Mouse (Mus musculus): ENCODE measurements at regions not wholly inside any gene's neighbourhood (a gene's known extent, or its start where the extent isn't known, plus 50 kb on each side); places are given as distances from the start of the nearest gene placed in this dataset.
"Not testable (repeated sequence)": the region's sequence is repeated elsewhere in the genome, so short reads cannot be mapped to it uniquely, and the experiment has no call there.

DNA sequence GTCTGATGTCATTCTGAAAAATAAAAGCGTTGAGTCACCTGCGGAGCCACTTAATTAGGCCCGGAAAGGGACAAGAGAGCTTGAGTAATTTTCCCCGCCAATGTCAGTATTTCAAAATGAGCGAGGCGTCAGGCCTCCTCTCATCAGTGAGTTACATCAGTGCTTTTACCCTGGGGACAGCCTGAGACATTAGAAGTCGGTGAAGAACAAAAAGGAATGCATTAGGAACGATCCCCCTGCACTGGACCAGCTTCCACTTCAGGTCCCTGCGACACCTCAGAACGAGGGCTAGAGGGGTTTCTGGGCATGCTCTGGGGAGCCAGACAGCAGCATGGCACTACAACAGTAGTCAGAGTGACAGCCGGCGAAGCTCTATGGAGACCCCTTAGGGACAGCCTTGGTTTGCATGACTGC lies 162.3 kb downstream of the Bcl2l11 start:
- Histone ChIP-seq H3K4me3 (replicated peaks) (no peak overlapping the region), H3K27me3 (no peaks in the 10 kb centered on the region), H3K4me2 (no peak overlapping the region), H3K4me1 (replicated peaks) (no peaks in the 10 kb centered on the region), H3K9me3 (replicated peaks) (no peaks in the 10 kb centered on the region), H3K27ac (replicated peaks) (no peak overlapping the region), H3K9ac (no peak overlapping the region), H3K36me3 (replicated peaks) (no peaks in the 10 kb centered on the region)
- WGBS (ENCODE audit: insufficient replicate concordance) = 64% methylated on average over 12 of the region's 12 CpGs
- no peak for ATAC-seq (ENCODE audit: insufficient read depth)

- ATAC-seq (ENCODE audit: insufficient read depth) = no peak
- 63% methylated on average over 3 of the region's 3 CpGs for WGBS (ENCODE audit: insufficient replicate concordance)
- H3K27me3 ChIP-seq = no peaks in the 10 kb centered on the region
- peaks cover 5% of the 10 kb centered on the region; the same call in 1 of the 2 replicates for H3K4me1 ChIP-seq (replicated peaks)
- no peaks in the 10 kb centered on the region for H3K36me3 ChIP-seq (replicated peaks)
- H3K4me3 ChIP-seq (replicated peaks) = no peak overlapping the region
- no peak overlapping the region for H3K9ac ChIP-seq
- no peak overlapping the region for H3K27ac ChIP-seq (replicated peaks)
- H3K9me3 ChIP-seq (replicated peaks) = no peaks in the 10 kb centered on the region
- no peak overlapping the region for H3K4me2 ChIP-seq
Measured at GRCm38 (mm10) chr2:128290609-128291008, 164.8 kb downstream of the Bcl2l11 start.

DNA sequence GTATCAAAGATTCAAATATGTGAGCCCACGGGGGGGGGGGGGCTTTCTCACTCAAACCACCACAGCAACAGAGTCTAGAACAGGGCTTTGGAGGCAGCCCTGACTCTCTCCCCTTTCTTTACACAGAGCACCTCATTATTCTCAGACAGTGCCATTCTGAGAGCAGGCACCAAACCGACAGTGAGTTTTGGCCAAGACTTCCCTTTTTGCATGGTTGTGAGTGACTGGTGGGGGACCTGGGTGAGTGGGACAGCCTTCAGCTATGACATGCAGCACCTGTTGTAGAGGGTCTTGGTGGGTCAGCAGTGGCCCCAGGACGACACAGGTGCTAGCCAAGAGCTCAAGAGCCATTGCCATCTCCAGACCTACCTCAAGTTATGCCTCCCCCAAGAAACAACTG lies 168.8 kb downstream of the Bcl2l11 start:
- Histone ChIP-seq H3K4me2 (no peak overlapping the region), H3K27me3 (no peaks in the 10 kb centered on the region), H3K9ac (no peak overlapping the region), H3K4me3 (replicated peaks) (no peak overlapping the region), H3K9me3 (replicated peaks) (no peaks in the 10 kb centered on the region), H3K4me1 (replicated peaks) (peaks cover 19% of the 10 kb centered on the region), H3K36me3 (replicated peaks) (no peaks in the 10 kb centered on the region), H3K27ac (replicated peaks) (no peak overlapping the region)
- ATAC-seq (ENCODE audit: insufficient read depth) = no peak
- WGBS (ENCODE audit: insufficient replicate concordance) = 37% methylated on average over 3 of the region's 3 CpGs

GRCm38 (mm10) chr2:128295018-128295424 lies 169.2 kb downstream of the Bcl2l11 start:
- H3K4me3 ChIP-seq (replicated peaks) = no peak overlapping the region
- H3K9me3 ChIP-seq (replicated peaks) = no peaks in the 10 kb centered on the region
- H3K9ac ChIP-seq = no peak overlapping the region
- WGBS (ENCODE audit: insufficient replicate concordance) = 16% methylated on average over 11 of the region's 11 CpGs
- no peak for ATAC-seq (ENCODE audit: insufficient read depth)
- H3K36me3 ChIP-seq (replicated peaks) = no peaks in the 10 kb centered on the region
- no peaks in the 10 kb centered on the region for H3K27me3 ChIP-seq
- peaks cover 19% of the 10 kb centered on the region for H3K4me1 ChIP-seq (replicated peaks)
- H3K4me2 ChIP-seq = no peak overlapping the region
- H3K27ac ChIP-seq (replicated peaks) = no peak overlapping the region

GRCm38 (mm10) chr2:128295726-128296234 lies 169.9 kb downstream of the Bcl2l11 start:
- no peak for ATAC-seq (ENCODE audit: insufficient read depth)
- no peaks in the 10 kb centered on the region for H3K9me3 ChIP-seq (replicated peaks)
- no peak overlapping the region for H3K9ac ChIP-seq

GRCm38 (mm10) chr2:128296423-128296822 lies 170.6 kb downstream of the Bcl2l11 start:
- not testable (repeated sequence) for H3K9me3 ChIP-seq (replicated peaks); ATAC-seq (ENCODE audit: insufficient read depth); H3K4me3 ChIP-seq (replicated peaks); H3K27me3 ChIP-seq; H3K9ac ChIP-seq; H3K36me3 ChIP-seq (replicated peaks); H3K27ac ChIP-seq (replicated peaks); H3K4me2 ChIP-seq
- H3K4me1 ChIP-seq (replicated peaks) = peaks cover 27% of the 10 kb centered on the region
- WGBS (ENCODE audit: insufficient replicate concordance) = 43% methylated on average over 5 of the region's 5 CpGs

More at GRCm38 (mm10) chr2:128295726-128296234, 169.9 kb downstream of the Bcl2l11 start:
- no peak overlapping the region for H3K27ac ChIP-seq (replicated peaks)
- no peak overlapping the region for H3K4me3 ChIP-seq (replicated peaks)
- no peaks in the 10 kb centered on the region for H3K36me3 ChIP-seq (replicated peaks)
- peaks cover 21% of the 10 kb centered on the region for H3K4me1 ChIP-seq (replicated peaks)
- no peak overlapping the region for H3K4me2 ChIP-seq
- H3K27me3 ChIP-seq = no peaks in the 10 kb centered on the region
- 37% methylated on average over 3 of the region's 3 CpGs for WGBS (ENCODE audit: insufficient replicate concordance)

- no peak overlapping the region for H3K9ac ChIP-seq
- no peak overlapping the region for H3K27ac ChIP-seq (replicated peaks)
- ATAC-seq (ENCODE audit: insufficient read depth) = 0 out of 2 replicates have a peak, but pooled peaks have one; percentile 14
- H3K27me3 ChIP-seq = no peaks in the 10 kb centered on the region
- 7% methylated on average over 5 of the region's 5 CpGs for WGBS (ENCODE audit: insufficient replicate concordance)
- H3K36me3 ChIP-seq (replicated peaks) = no peaks in the 10 kb centered on the region
- no peak overlapping the region for H3K4me3 ChIP-seq (replicated peaks)
- H3K4me1 ChIP-seq (replicated peaks) = peaks cover 29% of the 10 kb centered on the region
- H3K4me2 ChIP-seq = no peak overlapping the region
- H3K9me3 ChIP-seq (replicated peaks) = no peaks in the 10 kb centered on the region
Measured at GRCm38 (mm10) chr2:128296897-128297296, 171.1 kb downstream of the Bcl2l11 start.

GRCm38 (mm10) chr2:128297821-128298220 lies 172.0 kb downstream of the Bcl2l11 start:
- H3K4me3 ChIP-seq (replicated peaks) = no peak overlapping the region
- H3K9ac ChIP-seq = no peak overlapping the region
- H3K27ac ChIP-seq (replicated peaks) = no peak overlapping the region
- WGBS (ENCODE audit: insufficient replicate concordance) = 57% methylated on average over 5 of the region's 5 CpGs
- no peaks in the 10 kb centered on the region for H3K36me3 ChIP-seq (replicated peaks)
- H3K4me2 ChIP-seq = no peak overlapping the region
- H3K4me1 ChIP-seq (replicated peaks) = peaks cover 29% of the 10 kb centered on the region
- ATAC-seq (ENCODE audit: insufficient read depth) = no peak
- H3K9me3 ChIP-seq (replicated peaks) = no peaks in the 10 kb centered on the region
- H3K27me3 ChIP-seq = no peaks in the 10 kb centered on the region

DNA sequence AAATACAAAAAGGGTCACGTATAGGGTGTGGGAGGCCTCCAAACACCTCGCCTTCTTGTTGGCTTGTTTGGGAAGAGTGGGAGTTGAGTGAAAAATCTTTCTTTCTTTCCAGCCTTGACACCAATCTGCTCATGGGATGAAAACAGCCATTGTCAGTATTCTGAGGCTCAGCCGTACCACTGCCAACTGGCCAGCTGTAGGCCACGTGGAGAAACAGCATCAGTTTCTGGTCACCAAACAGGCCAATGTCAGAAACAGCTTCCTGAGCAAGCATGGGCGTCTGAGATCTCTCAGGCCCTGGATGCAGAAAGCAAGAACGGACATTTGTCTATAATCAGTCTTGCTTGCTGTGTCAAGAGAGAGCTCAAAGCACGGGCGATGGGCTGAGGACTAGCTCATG lies 173.2 kb downstream of the Bcl2l11 start:
- Histone ChIP-seq H3K36me3 (replicated peaks) (no peaks in the 10 kb centered on the region), H3K9me3 (replicated peaks) (no peaks in the 10 kb centered on the region), H3K4me1 (replicated peaks) (peaks cover 29% of the 10 kb centered on the region), H3K27ac (replicated peaks) (no peak overlapping the region), H3K4me3 (replicated peaks) (no peak overlapping the region), H3K9ac (no peak overlapping the region), H3K4me2 (no peak overlapping the region), H3K27me3 (no peaks in the 10 kb centered on the region)
- WGBS (ENCODE audit: insufficient replicate concordance) = 64% methylated on average over 8 of the region's 8 CpGs
- ATAC-seq (ENCODE audit: insufficient read depth) = no peak

- Histone ChIP-seq H3K27me3 (no peaks in the 10 kb centered on the region), H3K27ac (replicated peaks) (no peak overlapping the region), H3K4me1 (replicated peaks) (peaks cover 23% of the 10 kb centered on the region), H3K9me3 (replicated peaks) (no peaks in the 10 kb centered on the region), H3K4me3 (replicated peaks) (no peak overlapping the region), H3K4me2 (no peak overlapping the region), H3K36me3 (replicated peaks) (no peaks in the 10 kb centered on the region), H3K9ac (no peak overlapping the region)
- 21% methylated on average over 8 of the region's 8 CpGs for WGBS (ENCODE audit: insufficient replicate concordance)
- peak; percentile 57; the same call in 1 of the 2 replicates for ATAC-seq (ENCODE audit: insufficient read depth)
Measured at GRCm38 (mm10) chr2:128301709-128302108, 175.9 kb downstream of the Bcl2l11 start.

DNA sequence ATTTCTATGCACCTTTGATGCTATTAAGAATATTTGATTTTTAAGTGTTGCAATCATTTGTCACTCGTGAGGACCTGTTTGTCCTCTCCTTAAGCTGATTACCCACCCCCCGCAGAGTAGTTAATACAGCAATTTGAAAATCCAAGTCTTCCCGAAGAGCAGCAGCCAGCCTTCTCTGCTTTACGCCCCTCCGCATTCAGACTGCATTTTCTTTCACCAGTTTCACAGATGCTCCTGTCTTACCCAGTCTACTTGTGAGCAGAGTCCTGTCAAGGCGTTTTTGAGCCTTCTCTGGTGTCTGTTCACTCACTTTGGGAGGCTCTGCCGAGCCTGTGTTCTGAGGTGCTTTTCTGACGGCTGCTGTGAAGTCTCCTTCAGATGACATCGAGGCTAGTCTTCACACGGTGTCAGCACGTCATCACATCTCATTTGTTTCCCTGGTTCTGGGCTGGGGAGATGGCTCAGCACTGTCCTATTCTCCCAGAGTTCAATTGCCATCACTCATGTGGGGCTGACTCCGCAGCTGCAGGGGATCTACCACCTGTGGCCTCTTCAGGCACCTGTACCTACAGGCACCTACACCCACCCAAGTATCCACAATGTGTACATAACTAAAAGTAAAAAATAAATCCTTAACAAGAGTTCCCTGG lies 178.3 kb downstream of the Bcl2l11 start:
- H3K36me3 ChIP-seq (replicated peaks) = no peaks in the 10 kb centered on the region
- no peaks in the 10 kb centered on the region for H3K27me3 ChIP-seq
- H3K9ac ChIP-seq = no peak overlapping the region
- no peak overlapping the region for H3K4me2 ChIP-seq
- H3K4me3 ChIP-seq (replicated peaks) = no peak overlapping the region
- ATAC-seq (ENCODE audit: insufficient read depth) = no peak
- no peak overlapping the region for H3K27ac ChIP-seq (replicated peaks)
- H3K9me3 ChIP-seq (replicated peaks) = no peaks in the 10 kb centered on the region
- H3K4me1 ChIP-seq (replicated peaks) = 0 out of 2 replicates have a peak, but pooled peaks cover 12% of the 10 kb centered on the region
- 46% methylated on average over 12 of the region's 12 CpGs for WGBS (ENCODE audit: insufficient replicate concordance)

DNA sequence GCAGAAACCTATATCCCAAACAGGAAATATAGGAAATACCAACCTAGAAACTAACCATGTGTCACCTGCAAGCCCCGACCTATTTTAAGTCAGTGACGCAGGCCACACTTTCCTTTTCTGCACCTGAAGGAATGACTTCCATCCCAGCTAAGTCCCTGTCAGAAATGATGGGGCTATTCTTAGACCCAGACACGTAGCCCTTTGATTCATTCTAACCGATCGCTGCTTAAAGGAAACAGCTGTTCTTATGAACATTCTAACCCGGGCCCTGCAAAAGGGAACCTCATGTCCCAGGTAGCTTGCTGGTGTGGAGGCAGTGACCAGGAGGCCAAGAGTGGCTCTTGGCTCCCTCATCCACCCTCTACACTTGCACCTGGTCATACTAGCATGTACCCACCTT lies 180.9 kb downstream of the Bcl2l11 start:
- WGBS (ENCODE audit: insufficient replicate concordance) = 22% methylated on average over 6 of the region's 6 CpGs
- Histone ChIP-seq H3K27ac (replicated peaks) (no peak overlapping the region), H3K4me1 (replicated peaks) (peaks cover 7% of the 10 kb centered on the region; the same call in 1 of the 2 replicates), H3K9ac (no peak overlapping the region), H3K36me3 (replicated peaks) (no peaks in the 10 kb centered on the region), H3K4me3 (replicated peaks) (no peak overlapping the region), H3K27me3 (no peaks in the 10 kb centered on the region), H3K4me2 (no peak overlapping the region), H3K9me3 (replicated peaks) (no peaks in the 10 kb centered on the region)
- ATAC-seq (ENCODE audit: insufficient read depth) = no peak
